Mouse (Mus musculus): ENCODE results near the gene Nhlrc2. TPM values are rescaled to one million over a fixed set of nuclear protein-coding genes. Genes with fewer than 3 reads are reported as not detected.
"Not testable (repeated sequence)": the region's sequence is repeated elsewhere in the genome, so short reads cannot be mapped to it uniquely, and the experiment has no call there.

The Nhlrc2 gene
- polyA plus RNA-seq (2012; rRNA removed) = 12.6 and 14.1 TPM in 2 replicates

- peak; percentile 93 for DNase-seq (ENCODE audit: low read depth)
- TF ChIP-seq CTCF (IDR thresholded peaks at IDR 0.05; ENCODE audit: borderline replicate concordance, extremely low read depth, insufficient read depth, insufficient read length) (no peak), POLR2A (IDR thresholded peaks at IDR 0.05; ENCODE audit: borderline replicate concordance, extremely low read depth, insufficient read depth, insufficient read length, poor library complexity, severe bottlenecking) (peak; percentile 33; the same call in 1 of the 2 replicates)
Observed at GRCm38 (mm10) chr19:56548230-56549032, at the start of gene Nhlrc2. Gene Nhlrc2, plus strand, starts transcription at chr19:56548261.

- DNase-seq (ENCODE audit: low read depth) = not testable (repeated sequence)
Observed at GRCm38 (mm10) chr19:56503069-56503468, 45.0 kb upstream of the Nhlrc2 start.

DNA sequence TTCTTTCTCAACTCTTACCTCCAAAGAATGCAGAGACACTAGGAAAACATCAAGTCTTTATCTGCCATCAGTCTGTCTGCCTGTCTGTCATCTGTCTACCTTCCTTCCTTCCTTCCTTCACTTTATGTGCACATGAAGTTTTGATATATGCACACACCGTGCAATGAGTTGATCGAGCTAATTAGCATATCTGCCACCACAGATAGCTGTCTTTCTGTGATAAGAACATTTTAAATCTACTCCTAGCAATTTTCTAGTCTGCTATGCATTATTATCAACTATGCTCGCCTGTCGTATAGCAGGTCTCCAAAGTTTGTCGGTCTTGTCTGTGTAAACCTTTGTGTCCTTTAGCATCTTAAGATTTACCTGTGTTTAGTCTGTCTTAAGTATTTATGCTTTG is 44.5 kb upstream of the Nhlrc2 start:
- not testable (repeated sequence) for DNase-seq (ENCODE audit: low read depth)

DNA sequence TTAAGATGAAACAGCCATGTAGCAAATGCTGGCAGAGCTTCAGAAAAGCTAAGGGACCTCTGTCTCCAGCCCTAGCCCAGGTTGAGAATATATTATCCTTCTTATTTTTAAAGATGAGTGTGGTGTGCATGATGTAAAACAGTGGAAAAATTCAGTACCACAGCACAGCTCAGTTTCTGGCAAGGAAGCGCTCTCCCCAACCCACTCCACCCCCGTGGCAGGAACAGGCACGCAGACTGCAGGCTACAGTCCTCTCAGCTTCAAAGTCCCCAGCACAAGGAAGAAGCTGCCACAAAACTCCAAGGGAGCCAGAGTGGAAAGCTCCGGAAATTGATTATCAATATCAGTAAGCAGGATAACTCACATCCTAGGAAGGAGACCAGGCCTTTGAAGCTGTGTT is 36.9 kb upstream of the Nhlrc2 start:
- DNase-seq (ENCODE audit: low read depth) = not testable (repeated sequence)

DNA sequence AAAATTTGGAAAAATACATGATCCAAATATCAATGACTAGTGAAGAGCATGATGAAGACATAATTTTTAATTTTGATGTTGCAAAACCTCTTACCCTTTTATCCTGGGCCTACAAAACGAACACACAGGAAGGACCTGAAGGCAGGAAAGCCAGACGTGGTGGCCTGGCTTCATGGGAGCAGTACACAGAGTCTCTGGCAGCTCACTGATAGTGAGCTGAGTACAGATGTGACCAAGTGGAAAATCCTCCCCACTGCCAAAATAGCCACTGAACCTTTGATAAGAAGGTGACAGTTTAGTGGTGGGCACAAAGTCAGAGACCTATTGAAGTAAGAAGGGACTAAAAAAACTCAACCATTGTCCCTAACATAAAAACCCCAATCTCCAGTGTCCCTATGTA is 34.5 kb upstream of the Nhlrc2 start:
- DNase-seq (ENCODE audit: low read depth) = not testable (repeated sequence)

DNA sequence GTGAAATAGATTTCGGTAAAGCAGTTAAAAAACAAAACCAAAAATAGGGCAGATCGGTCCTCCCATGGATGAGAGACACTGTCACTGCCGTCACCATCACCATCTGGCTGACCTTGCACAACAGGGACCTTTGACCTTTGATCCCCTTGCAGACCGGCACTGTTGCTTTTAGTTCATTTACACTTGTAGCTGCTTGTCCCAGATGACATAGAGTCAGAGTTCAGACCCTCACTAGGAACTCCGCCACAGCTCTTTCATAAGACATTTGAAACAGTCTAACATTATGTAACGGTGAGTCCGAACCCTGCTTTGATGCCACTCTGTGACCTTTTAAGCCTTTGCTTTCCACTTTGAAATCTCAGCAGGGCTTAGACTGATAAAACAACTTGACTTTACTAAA is 28.7 kb upstream of the Nhlrc2 start:
- not testable (repeated sequence) for DNase-seq (ENCODE audit: low read depth)

- not testable (repeated sequence) for DNase-seq (ENCODE audit: low read depth)
Observed at GRCm38 (mm10) chr19:56530529-56530928, 17.5 kb upstream of the Nhlrc2 start.

- DNase-seq (ENCODE audit: low read depth) = no peak
- TF ChIP-seq POLR2A (IDR thresholded peaks at IDR 0.05; ENCODE audit: borderline replicate concordance, extremely low read depth, insufficient read depth, insufficient read length, poor library complexity, severe bottlenecking) = no peak
- TF ChIP-seq CTCF (IDR thresholded peaks at IDR 0.05; ENCODE audit: borderline replicate concordance, extremely low read depth, insufficient read depth, insufficient read length) = no peak
Observed at GRCm38 (mm10) chr19:56531251-56531650, 16.8 kb upstream of the Nhlrc2 start.

- DNase-seq (ENCODE audit: low read depth) = no peak
- TF ChIP-seq CTCF (IDR thresholded peaks at IDR 0.05; ENCODE audit: borderline replicate concordance, extremely low read depth, insufficient read depth, insufficient read length) = no peak
- TF ChIP-seq POLR2A (IDR thresholded peaks at IDR 0.05; ENCODE audit: borderline replicate concordance, extremely low read depth, insufficient read depth, insufficient read length, poor library complexity, severe bottlenecking) = no peak
Observed at GRCm38 (mm10) chr19:56533291-56534071, 14.6 kb upstream of the Nhlrc2 start.

DNA sequence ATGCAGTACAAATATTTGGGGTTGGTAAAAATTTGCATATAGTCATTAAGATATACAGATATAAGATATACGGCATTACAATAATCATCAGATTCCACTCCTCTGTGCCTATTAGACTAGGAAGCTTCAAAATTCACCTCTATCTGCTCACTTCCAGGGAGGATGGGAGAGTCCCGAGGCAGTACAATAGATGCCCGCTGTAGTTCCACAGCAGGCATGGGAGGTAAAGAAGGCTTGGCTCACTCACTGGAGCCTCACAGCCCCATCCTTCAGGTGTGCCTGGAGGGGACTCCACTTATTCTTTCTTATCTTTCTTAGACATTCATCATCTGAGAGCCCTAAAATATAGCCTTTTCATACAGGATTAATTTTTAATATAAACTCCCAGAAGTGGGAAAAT is 13.7 kb upstream of the Nhlrc2 start:
- TF ChIP-seq CTCF (IDR thresholded peaks at IDR 0.05; ENCODE audit: borderline replicate concordance, extremely low read depth, insufficient read depth, insufficient read length) (no peak), POLR2A (IDR thresholded peaks at IDR 0.05; ENCODE audit: borderline replicate concordance, extremely low read depth, insufficient read depth, insufficient read length, poor library complexity, severe bottlenecking) (no peak)
- DNase-seq (ENCODE audit: low read depth) = no peak

- TF ChIP-seq POLR2A (IDR thresholded peaks at IDR 0.05; ENCODE audit: borderline replicate concordance, extremely low read depth, insufficient read depth, insufficient read length, poor library complexity, severe bottlenecking) (no peak), CTCF (IDR thresholded peaks at IDR 0.05; ENCODE audit: borderline replicate concordance, extremely low read depth, insufficient read depth, insufficient read length) (no peak)
- no peak for DNase-seq (ENCODE audit: low read depth)
Observed at GRCm38 (mm10) chr19:56535064-56535463, 13.0 kb upstream of the Nhlrc2 start.

DNA sequence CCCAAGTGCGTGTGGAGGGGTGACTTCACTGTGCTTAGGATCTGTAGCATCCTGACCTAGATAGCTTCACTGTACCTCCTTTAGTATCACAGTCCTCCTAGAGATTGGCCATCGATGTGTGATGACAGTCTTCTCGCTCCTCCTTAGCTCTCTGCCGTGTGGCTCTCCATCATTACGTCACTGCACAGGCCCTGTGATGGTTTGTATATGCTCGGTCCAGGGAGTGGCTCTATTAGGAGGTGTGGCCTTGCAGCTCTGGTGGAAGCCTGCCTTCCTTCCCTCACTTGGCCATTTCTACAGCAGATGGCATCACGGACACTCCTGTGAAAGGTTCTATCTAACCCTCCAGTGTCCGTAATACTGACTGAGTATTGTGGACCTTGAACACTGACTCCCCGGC is 12.3 kb upstream of the Nhlrc2 start:
- no peak for DNase-seq (ENCODE audit: low read depth)
- TF ChIP-seq POLR2A (IDR thresholded peaks at IDR 0.05; ENCODE audit: borderline replicate concordance, extremely low read depth, insufficient read depth, insufficient read length, poor library complexity, severe bottlenecking) (no peak), CTCF (IDR thresholded peaks at IDR 0.05; ENCODE audit: borderline replicate concordance, extremely low read depth, insufficient read depth, insufficient read length) (no peak)

DNA sequence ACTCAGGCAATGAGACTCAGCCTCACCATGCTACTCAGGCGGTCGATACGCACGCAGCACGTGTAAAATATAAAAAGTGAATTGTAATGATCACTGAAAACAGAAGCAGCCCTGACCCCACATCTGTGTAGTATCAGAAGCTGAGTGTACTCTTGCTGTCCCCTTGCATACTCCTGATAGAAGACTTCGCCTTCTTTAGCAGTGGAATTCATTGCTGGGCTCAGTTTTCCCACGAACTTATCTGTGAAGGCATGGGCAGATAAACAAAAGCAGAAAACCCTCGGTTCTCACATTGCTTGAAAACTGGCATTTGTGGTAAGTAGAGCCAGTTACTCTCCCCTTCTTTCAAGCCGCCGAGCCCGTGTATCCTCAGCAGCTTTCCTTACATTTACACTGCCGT is 4.7 kb upstream of the Nhlrc2 start:
- no peak for DNase-seq (ENCODE audit: low read depth)
- TF ChIP-seq CTCF (IDR thresholded peaks at IDR 0.05; ENCODE audit: borderline replicate concordance, extremely low read depth, insufficient read depth, insufficient read length) = no peak
- no peak for TF ChIP-seq POLR2A (IDR thresholded peaks at IDR 0.05; ENCODE audit: borderline replicate concordance, extremely low read depth, insufficient read depth, insufficient read length, poor library complexity, severe bottlenecking)
